Mouse (Mus musculus): Measurements from ENCODE around the gene Tmem109. TPM values are rescaled to one million over a fixed set of nuclear protein-coding genes. Genes with fewer than 3 reads are reported as not detected.

Gene Tmem109
- polyA plus RNA-seq, 1 experiment from 2014 or later, result 45.4 TPM

DNA sequence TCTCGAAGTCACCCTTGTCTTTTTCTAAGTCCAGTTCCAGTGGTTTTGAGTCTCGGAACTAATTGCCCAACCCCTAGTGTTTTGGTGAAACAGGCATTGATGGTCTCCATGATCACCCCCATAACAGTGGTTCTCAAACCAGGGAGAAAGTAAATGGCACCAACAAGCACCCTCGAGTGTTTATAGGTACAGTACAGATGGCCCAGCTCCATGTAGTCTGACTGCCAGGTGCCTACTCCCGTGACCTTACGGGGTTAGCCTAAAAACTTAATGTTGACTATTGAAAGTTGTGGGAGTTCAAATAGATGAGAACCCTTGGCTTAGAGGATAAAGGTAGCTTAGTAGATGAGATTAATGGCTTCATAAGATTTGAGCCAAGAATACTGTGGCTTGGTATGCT is 19.2 kb upstream of the Tmem109 start:
- Histone ChIP-seq H3K4me2 (no peak overlapping the region), H3K27me3 (replicated peaks; ENCODE audit: control insufficient read depth, insufficient read depth, low read length) (no peaks in the 10 kb centered on the region), H3K27ac (ENCODE audit: low read depth, low read length) (no peak overlapping the region), H3K4me1 (replicated peaks; ENCODE audit: control insufficient read depth, insufficient read depth, low read length) (peaks cover 17% of the 10 kb centered on the region), H3K36me3 (ENCODE audit: control insufficient read depth, insufficient read depth, low read length) (peaks cover 67% of the 10 kb centered on the region), H3K9me3 (ENCODE audit: control insufficient read depth, low read length) (no peaks in the 10 kb centered on the region), H3K4me3 (ENCODE audit: low read depth, low read length) (no peak overlapping the region), H3K9ac (ENCODE audit: low read depth, low read length) (no peak overlapping the region)
- DNase-seq (ENCODE audit: low spot score) (no peak), ATAC-seq (replicated peaks; ENCODE audit: low FRiP score) (no peak)
- 90% methylated on average over 5 of the region's 5 CpGs for WGBS

DNA sequence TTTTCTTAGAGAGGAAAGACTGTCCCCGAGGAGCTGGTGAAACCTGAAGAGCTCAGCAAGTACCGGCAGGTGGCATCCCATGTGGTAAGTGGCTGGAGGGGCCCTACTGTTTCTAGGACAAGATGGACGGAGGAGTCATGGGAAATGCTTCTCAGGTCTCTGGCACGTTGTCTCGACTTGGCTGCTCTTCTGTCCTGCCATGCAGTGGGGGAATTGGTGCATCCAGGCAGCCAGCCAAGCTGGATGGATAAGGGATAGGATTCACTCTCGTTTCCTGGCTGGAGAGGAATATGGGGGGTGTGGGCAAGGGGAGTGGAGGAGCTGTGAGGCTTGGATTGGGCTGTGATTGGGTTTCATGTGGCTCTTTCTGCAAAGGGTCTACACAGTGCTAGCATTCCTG is 18.5 kb upstream of the Tmem109 start:
- ATAC-seq (replicated peaks; ENCODE audit: low FRiP score), result no peak
- Histone ChIP-seq H3K4me3 (ENCODE audit: low read depth, low read length) (no peak overlapping the region), H3K4me1 (replicated peaks; ENCODE audit: control insufficient read depth, insufficient read depth, low read length) (peaks cover 19% of the 10 kb centered on the region), H3K9ac (ENCODE audit: low read depth, low read length) (no peak overlapping the region), H3K36me3 (ENCODE audit: control insufficient read depth, insufficient read depth, low read length) (peaks cover 67% of the 10 kb centered on the region), H3K9me3 (ENCODE audit: control insufficient read depth, low read length) (no peaks in the 10 kb centered on the region), H3K27ac (ENCODE audit: low read depth, low read length) (no peak overlapping the region), H3K27me3 (replicated peaks; ENCODE audit: control insufficient read depth, insufficient read depth, low read length) (no peaks in the 10 kb centered on the region), H3K4me2 (no peak overlapping the region)
- WGBS, result 79% methylated on average over 6 of the region's 6 CpGs
- DNase-seq (ENCODE audit: low spot score), result no peak

DNA sequence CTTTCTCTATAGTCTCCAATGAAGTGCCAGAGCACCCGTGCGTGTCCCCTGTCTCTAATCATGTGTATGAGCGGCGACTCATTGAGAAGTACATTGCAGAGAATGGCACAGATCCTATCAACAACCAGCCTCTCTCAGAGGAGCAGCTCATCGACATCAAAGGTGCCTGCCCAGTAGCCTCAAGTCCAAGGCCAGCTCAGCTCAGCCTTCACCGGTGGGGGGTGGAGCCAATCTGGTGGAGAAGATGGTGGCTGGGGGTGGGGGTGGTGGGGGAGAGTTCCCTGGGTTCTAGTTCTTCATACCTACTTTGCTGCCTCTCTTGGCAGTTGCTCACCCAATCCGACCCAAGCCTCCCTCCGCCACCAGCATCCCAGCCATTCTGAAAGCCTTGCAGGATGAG is 15.7 kb upstream of the Tmem109 start:
- no peaks in the 10 kb centered on the region for H3K27me3 ChIP-seq (replicated peaks; ENCODE audit: control insufficient read depth, insufficient read depth, low read length)
- DNase-seq (ENCODE audit: low spot score) (no peak), ATAC-seq (replicated peaks; ENCODE audit: low FRiP score) (no peak)
- 0 out of 2 replicates have a peak overlapping the region, but pooled peaks have one; percentile 94 for H3K4me3 ChIP-seq (ENCODE audit: low read depth, low read length)
- H3K36me3 ChIP-seq (ENCODE audit: control insufficient read depth, insufficient read depth, low read length), result peaks cover 45% of the 10 kb centered on the region
- H3K9ac ChIP-seq (ENCODE audit: low read depth, low read length), result no peak overlapping the region
- peak overlapping the region; percentile 96; the same call in 1 of the 2 replicates for H3K4me2 ChIP-seq
- WGBS, result 84% methylated on average over 8 of the region's 8 CpGs
- no peaks in the 10 kb centered on the region for H3K9me3 ChIP-seq (ENCODE audit: control insufficient read depth, low read length)
- no peak overlapping the region for H3K27ac ChIP-seq (ENCODE audit: low read depth, low read length)
- peaks cover 15% of the 10 kb centered on the region for H3K4me1 ChIP-seq (replicated peaks; ENCODE audit: control insufficient read depth, insufficient read depth, low read length)

DNA sequence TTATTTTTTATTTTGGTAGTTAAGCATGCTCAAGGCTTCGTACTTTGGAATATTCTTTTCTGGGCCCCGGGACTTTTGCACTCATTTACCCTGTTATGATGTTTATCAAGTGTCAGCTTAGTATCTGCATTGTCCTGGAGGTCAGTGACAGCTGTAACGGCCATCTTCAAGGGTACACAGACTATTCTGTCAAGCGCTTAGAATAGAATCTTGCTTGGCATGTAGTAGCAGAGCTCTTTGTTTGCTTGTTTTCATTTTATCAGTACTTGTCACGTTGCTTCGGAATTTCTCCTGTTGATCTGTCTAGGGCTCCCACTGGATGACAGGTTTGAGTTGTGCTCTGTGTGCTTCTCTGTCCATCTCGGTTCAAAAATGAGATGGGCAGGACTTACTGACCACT is 15.0 kb upstream of the Tmem109 start:
- Histone ChIP-seq H3K9me3 (ENCODE audit: control insufficient read depth, low read length) (no peaks in the 10 kb centered on the region), H3K4me2 (peak overlapping the region; percentile 96), H3K27ac (ENCODE audit: low read depth, low read length) (no peak overlapping the region), H3K36me3 (ENCODE audit: control insufficient read depth, insufficient read depth, low read length) (peaks cover 39% of the 10 kb centered on the region), H3K4me1 (replicated peaks; ENCODE audit: control insufficient read depth, insufficient read depth, low read length) (peaks cover 15% of the 10 kb centered on the region), H3K27me3 (replicated peaks; ENCODE audit: control insufficient read depth, insufficient read depth, low read length) (no peaks in the 10 kb centered on the region), H3K4me3 (ENCODE audit: low read depth, low read length) (peak overlapping the region; percentile 94), H3K9ac (ENCODE audit: low read depth, low read length) (peak overlapping the region; percentile 93)
- no peak for ATAC-seq (replicated peaks; ENCODE audit: low FRiP score)
- WGBS, result 70% methylated on average over 7 of the region's 7 CpGs
- no peak for DNase-seq (ENCODE audit: low spot score)

DNA sequence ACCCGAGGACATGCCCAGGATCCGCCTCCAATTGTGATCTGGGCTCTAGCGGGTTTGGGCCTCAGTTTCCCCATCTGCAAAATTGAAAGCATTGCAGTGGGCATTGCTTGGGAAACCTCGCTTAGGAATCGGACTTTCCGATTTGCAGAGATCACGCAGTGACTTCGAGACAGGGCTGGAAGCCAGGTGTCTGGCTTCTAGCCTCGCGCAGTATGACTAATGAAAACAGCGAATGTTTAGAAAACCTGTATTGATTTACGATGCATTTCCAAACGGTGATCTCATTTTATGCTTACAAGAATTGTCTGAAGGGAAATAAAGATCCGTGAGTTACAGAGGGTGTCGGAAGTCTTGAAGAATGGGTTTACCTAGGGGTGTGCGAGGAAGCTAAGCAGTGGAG is 13.9 kb upstream of the Tmem109 start:
- WGBS, result 1% methylated on average over 16 of the region's 16 CpGs
- Histone ChIP-seq H3K4me3 (ENCODE audit: low read depth, low read length) (peak overlapping the region; percentile 94), H3K4me2 (peak overlapping the region; percentile 96), H3K27ac (ENCODE audit: low read depth, low read length) (peak overlapping the region; percentile 89), H3K9me3 (ENCODE audit: control insufficient read depth, low read length) (no peaks in the 10 kb centered on the region), H3K4me1 (replicated peaks; ENCODE audit: control insufficient read depth, insufficient read depth, low read length) (peaks cover 15% of the 10 kb centered on the region), H3K27me3 (replicated peaks; ENCODE audit: control insufficient read depth, insufficient read depth, low read length) (no peaks in the 10 kb centered on the region), H3K9ac (ENCODE audit: low read depth, low read length) (peak overlapping the region; percentile 93), H3K36me3 (ENCODE audit: control insufficient read depth, insufficient read depth, low read length) (peaks cover 31% of the 10 kb centered on the region)
- no peak for DNase-seq (ENCODE audit: low spot score)
- no peak for ATAC-seq (replicated peaks; ENCODE audit: low FRiP score)

DNA sequence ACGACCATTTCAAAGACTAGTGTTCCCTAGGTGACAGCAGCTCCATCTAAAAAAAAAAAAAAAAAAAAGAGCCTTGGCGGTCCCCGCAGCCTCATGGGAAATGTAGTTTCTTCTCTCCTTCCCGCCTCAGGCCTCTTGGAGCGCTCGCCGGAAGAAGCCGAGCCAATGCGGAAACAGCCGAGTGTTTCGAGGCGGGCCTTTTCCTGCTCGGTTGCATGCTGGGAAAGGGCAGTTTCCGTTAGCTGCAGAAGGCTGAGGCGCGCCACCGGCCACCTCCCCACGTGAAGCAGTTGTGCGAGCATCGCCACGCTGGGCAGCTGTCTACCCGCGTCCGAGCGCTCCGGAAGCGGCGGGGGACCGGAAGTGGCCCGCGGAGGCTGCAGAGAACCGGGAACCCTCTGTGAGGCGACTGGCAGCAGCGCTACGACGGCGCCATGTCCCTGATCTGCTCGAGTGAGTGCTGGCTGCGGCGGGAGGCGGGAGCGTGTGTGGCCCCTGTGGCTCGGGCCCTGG is 13.3 kb upstream of the Tmem109 start, which contains the start of gene Prpf19:
Prpf19 (plus strand) TSS at position 216 of the 513 bp plus-strand sequence.
- H3K9me3 ChIP-seq (ENCODE audit: control insufficient read depth, low read length), result no peaks in the 10 kb centered on the region
- peak within 1 kb of the TSS; percentile 96 for H3K4me2 ChIP-seq
- WGBS, result under 1% methylated on average over 43 of the region's 43 CpGs
- peak within 1 kb of the TSS; percentile 94 for H3K4me3 ChIP-seq (ENCODE audit: low read depth, low read length)
- no peaks in the 10 kb centered on the region for H3K27me3 ChIP-seq (replicated peaks; ENCODE audit: control insufficient read depth, insufficient read depth, low read length)
- H3K9ac ChIP-seq (ENCODE audit: low read depth, low read length), result peak within 1 kb of the TSS; percentile 93
- ATAC-seq (replicated peaks; ENCODE audit: low FRiP score) (peak; percentile 93), DNase-seq (ENCODE audit: low spot score) (peak; percentile 95)
- peaks cover 25% of the 10 kb centered on the region for H3K36me3 ChIP-seq (ENCODE audit: control insufficient read depth, insufficient read depth, low read length)
- peak within 1 kb of the TSS; percentile 89 for H3K27ac ChIP-seq (ENCODE audit: low read depth, low read length)
- peaks cover 15% of the 10 kb centered on the region for H3K4me1 ChIP-seq (replicated peaks; ENCODE audit: control insufficient read depth, insufficient read depth, low read length)

DNA sequence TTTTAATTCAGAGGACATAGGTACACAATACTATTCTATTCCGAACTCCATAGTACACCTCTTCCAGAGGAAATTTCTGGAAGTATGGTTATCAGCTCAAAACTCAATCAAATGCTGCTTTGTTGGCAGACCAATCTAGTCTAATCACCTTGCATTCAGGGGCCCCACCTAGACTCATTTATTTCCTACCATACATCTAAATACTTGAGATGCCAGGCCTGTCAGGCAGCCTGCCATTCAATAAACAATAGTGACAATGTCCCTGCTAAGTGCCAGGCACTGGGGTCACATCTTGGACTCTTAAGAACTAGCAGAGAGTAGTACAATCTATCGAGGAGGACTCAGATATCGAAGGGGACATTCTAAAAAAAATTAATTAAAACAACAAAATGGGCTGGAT is 10.4 kb upstream of the Tmem109 start:
- Histone ChIP-seq H3K9me3 (ENCODE audit: control insufficient read depth, low read length) (no peaks in the 10 kb centered on the region), H3K4me2 (no peak overlapping the region), H3K4me3 (ENCODE audit: low read depth, low read length) (no peak overlapping the region), H3K9ac (ENCODE audit: low read depth, low read length) (no peak overlapping the region), H3K27ac (ENCODE audit: low read depth, low read length) (no peak overlapping the region), H3K27me3 (replicated peaks; ENCODE audit: control insufficient read depth, insufficient read depth, low read length) (no peaks in the 10 kb centered on the region), H3K36me3 (ENCODE audit: control insufficient read depth, insufficient read depth, low read length) (no peaks in the 10 kb centered on the region), H3K4me1 (replicated peaks; ENCODE audit: control insufficient read depth, insufficient read depth, low read length) (peaks cover 14% of the 10 kb centered on the region)
- ATAC-seq (replicated peaks; ENCODE audit: low FRiP score) (no peak), DNase-seq (ENCODE audit: low spot score) (no peak)
- WGBS, result 88% methylated on average over 3 of the region's 3 CpGs

DNA sequence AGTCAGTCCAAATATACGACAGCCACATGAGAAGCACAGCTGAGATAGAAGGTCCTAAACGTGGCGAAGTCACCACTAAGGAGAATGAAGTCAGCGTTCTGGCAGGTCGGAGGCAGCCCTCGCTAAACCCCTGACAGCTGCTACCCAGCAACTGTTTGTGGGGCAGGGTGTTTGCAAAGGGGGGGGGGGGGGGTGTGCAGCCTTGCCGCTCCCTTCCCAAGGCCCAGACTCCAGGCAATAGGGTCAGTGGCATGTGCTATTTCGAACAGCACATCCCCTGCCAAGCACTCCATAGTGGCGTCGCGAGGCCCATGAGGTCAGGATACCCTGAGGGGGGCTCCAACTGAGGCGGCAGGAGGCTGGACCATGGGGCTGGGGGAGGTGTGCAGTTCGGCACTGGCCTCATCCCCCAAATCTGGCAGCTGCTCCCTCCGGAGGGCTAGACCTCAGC is 801 bp downstream of the Tmem109 start:
- H3K27me3 ChIP-seq (replicated peaks; ENCODE audit: control insufficient read depth, insufficient read depth, low read length), result no peaks in the 10 kb centered on the region
- peaks cover 7% of the 10 kb centered on the region for H3K4me1 ChIP-seq (replicated peaks; ENCODE audit: control insufficient read depth, insufficient read depth, low read length)
- no peak overlapping the region; the same call in 1 of the 2 replicates for H3K27ac ChIP-seq (ENCODE audit: low read depth, low read length)
- peak overlapping the region; percentile 60 for H3K4me3 ChIP-seq (ENCODE audit: low read depth, low read length)
- 0 out of 2 replicates have a peak, but pooled peaks cover 6% of the 10 kb centered on the region for H3K9me3 ChIP-seq (ENCODE audit: control insufficient read depth, low read length)
- H3K4me2 ChIP-seq, result peak overlapping the region; percentile 93
- H3K36me3 ChIP-seq (ENCODE audit: control insufficient read depth, insufficient read depth, low read length), result no peaks in the 10 kb centered on the region
- 5% methylated on average over 14 of the region's 14 CpGs for WGBS
- peak; percentile 73; the same call in 1 of the 2 replicates for ATAC-seq (replicated peaks; ENCODE audit: low FRiP score)
- H3K9ac ChIP-seq (ENCODE audit: low read depth, low read length), result peak overlapping the region; percentile 79
- no peak for DNase-seq (ENCODE audit: low spot score)

All from liver, embryonic 11.5 days (tissue).